Mouse (Mus musculus): ENCODE results near the gene Dirc2. TPM values are rescaled to one million over a fixed set of nuclear protein-coding genes. Genes with fewer than 3 reads are reported as not detected.

Gene Dirc2
- total and polyA plus RNA-seq, 2 experiments from 2014 or later = 35.5 to 70.8 TPM

DNA sequence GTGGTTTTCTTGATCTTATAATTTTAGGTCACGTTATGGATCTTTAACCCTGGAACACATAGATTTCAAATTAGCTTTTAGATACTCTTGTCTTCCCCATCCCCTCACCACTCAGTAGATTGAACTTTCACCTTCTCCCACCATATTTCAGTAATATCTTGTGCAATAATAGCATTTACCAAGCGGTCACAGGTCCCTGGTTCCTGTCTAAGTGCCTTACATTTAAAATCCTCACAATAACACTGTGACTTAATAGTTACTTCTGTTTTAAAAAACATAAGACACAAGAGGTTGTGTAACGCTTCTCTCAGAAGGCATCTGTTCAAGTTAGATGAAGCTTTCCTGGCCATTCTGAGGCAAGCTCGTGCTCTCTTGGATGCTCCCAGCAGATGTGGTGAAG lies 34.6 kb upstream of the Dirc2 start:
- Histone ChIP-seq H3K4me1 (ENCODE audit: insufficient read depth, low read length) (no peaks in the 10 kb centered on the region), H3K4me2 (ENCODE audit: low read depth, low read length) (no peak overlapping the region), H3K36me3 (ENCODE audit: insufficient read depth, low read length) (no peaks in the 10 kb centered on the region), H3K4me3 (ENCODE audit: low read length) (no peak overlapping the region), H3K27me3 (ENCODE audit: insufficient read depth, low read length) (no peaks in the 10 kb centered on the region), H3K9me3 (ENCODE audit: low read length) (no peaks in the 10 kb centered on the region), H3K27ac (no peak overlapping the region), H3K9ac (replicated peaks; ENCODE audit: low read length) (no peak overlapping the region)
- WGBS = 92% methylated on average over 4 of the region's 4 CpGs
- no peak for ATAC-seq
- no peak for DNase-seq (ENCODE audit: low spot score)
- TF ChIP-seq CTCF (IDR thresholded peaks at IDR 0.05; ENCODE audit: low read depth) = no peak

DNA sequence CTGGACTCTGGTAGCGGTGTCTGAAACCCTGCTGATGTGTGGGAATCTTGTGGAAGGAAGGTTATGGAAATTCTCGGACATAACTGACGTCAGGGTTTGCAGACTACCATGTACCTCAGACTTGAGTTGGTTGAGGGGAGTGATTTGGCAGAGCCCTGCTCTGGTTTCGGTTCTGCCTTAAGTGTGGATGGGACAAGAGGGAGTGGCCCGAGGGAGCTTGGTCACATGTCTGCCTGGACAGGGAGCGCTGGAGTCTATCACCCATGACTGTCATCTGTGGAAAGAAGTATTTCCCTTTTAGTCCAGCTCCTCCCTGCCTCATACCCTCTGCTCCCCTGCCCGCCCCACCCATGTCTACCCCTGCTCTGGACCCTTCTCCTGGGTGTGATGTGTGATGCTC lies 33.0 kb upstream of the Dirc2 start:
- H3K9ac ChIP-seq (replicated peaks; ENCODE audit: low read length) = no peak overlapping the region
- TF ChIP-seq CTCF (IDR thresholded peaks at IDR 0.05; ENCODE audit: low read depth) = no peak
- H3K9me3 ChIP-seq (ENCODE audit: low read length) = no peaks in the 10 kb centered on the region
- ATAC-seq = no peak
- no peaks in the 10 kb centered on the region for H3K36me3 ChIP-seq (ENCODE audit: insufficient read depth, low read length)
- WGBS = 91% methylated on average over 7 of the region's 7 CpGs
- no peak for DNase-seq (ENCODE audit: low spot score)
- no peak overlapping the region for H3K27ac ChIP-seq
- H3K4me2 ChIP-seq (ENCODE audit: low read depth, low read length) = no peak overlapping the region
- no peaks in the 10 kb centered on the region for H3K27me3 ChIP-seq (ENCODE audit: insufficient read depth, low read length)
- H3K4me1 ChIP-seq (ENCODE audit: insufficient read depth, low read length) = no peaks in the 10 kb centered on the region
- H3K4me3 ChIP-seq (ENCODE audit: low read length) = no peak overlapping the region

DNA sequence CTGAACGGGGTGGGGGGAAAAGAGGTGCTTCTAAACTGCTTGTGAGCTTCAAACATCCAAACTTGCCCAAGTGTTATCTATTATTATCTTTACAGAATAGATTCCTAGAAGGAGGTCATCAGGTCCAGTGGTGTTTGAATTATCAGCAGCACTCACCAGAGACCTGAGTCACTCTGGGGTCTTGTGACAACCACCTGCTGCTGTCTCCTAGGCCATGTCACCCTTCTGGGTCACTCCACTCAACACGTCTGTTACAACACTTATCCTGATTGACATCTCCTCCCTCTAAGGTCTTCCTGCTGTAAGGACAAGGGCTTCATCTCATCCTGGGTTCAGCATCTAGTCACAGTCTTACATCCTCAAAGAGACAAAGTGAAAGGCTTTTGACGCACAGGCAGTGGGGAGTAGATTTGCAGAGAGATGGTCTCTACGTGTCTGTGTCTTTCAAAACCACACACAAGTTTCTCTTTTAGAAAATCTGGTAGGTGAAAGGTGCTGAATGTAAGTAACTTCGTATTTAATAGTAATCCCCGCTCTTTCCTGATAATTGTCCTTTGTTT lies 22.9 kb upstream of the Dirc2 start:
- Histone ChIP-seq H3K4me3 (ENCODE audit: low read length) (no peak overlapping the region), H3K9me3 (ENCODE audit: low read length) (no peaks in the 10 kb centered on the region), H3K4me2 (ENCODE audit: low read depth, low read length) (no peak overlapping the region), H3K9ac (replicated peaks; ENCODE audit: low read length) (no peak overlapping the region), H3K27ac (no peak overlapping the region), H3K27me3 (ENCODE audit: insufficient read depth, low read length) (no peaks in the 10 kb centered on the region), H3K36me3 (ENCODE audit: insufficient read depth, low read length) (no peaks in the 10 kb centered on the region; the same call in 1 of the 2 replicates), H3K4me1 (ENCODE audit: insufficient read depth, low read length) (no peaks in the 10 kb centered on the region)
- no peak for TF ChIP-seq CTCF (IDR thresholded peaks at IDR 0.05; ENCODE audit: low read depth)
- DNase-seq (ENCODE audit: low spot score) (no peak), ATAC-seq (no peak)
- 74% methylated on average over 6 of the region's 6 CpGs for WGBS

DNA sequence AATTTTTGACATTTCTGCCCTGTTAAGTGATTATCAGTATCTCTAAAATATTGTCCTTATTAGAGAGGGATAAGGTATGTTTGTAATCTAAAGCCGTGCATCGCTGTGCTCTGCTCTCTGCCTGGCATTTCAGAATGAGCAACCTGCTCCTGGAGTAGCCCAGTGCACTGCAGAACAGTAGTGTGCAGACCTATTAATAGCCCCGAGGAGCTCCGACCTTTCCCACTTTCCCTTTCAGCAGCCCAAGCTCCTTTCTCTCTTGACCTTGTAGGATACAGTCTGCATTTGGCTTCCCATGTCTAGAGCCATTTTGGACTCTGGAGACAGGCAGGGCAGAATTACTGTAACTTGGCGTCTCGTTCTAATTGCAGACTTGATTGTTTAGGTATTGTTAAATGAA lies 19.2 kb upstream of the Dirc2 start:
- ATAC-seq = no peak
- Histone ChIP-seq H3K36me3 (ENCODE audit: insufficient read depth, low read length) (no peaks in the 10 kb centered on the region; the same call in 1 of the 2 replicates), H3K9me3 (ENCODE audit: low read length) (no peaks in the 10 kb centered on the region), H3K27ac (no peak overlapping the region), H3K4me3 (ENCODE audit: low read length) (no peak overlapping the region), H3K4me2 (ENCODE audit: low read depth, low read length) (no peak overlapping the region), H3K27me3 (ENCODE audit: insufficient read depth, low read length) (no peaks in the 10 kb centered on the region), H3K9ac (replicated peaks; ENCODE audit: low read length) (no peak overlapping the region), H3K4me1 (ENCODE audit: insufficient read depth, low read length) (no peaks in the 10 kb centered on the region)
- 91% methylated on average over 6 of the region's 6 CpGs for WGBS
- no peak for TF ChIP-seq CTCF (IDR thresholded peaks at IDR 0.05; ENCODE audit: low read depth)
- DNase-seq (ENCODE audit: low spot score) = no peak

DNA sequence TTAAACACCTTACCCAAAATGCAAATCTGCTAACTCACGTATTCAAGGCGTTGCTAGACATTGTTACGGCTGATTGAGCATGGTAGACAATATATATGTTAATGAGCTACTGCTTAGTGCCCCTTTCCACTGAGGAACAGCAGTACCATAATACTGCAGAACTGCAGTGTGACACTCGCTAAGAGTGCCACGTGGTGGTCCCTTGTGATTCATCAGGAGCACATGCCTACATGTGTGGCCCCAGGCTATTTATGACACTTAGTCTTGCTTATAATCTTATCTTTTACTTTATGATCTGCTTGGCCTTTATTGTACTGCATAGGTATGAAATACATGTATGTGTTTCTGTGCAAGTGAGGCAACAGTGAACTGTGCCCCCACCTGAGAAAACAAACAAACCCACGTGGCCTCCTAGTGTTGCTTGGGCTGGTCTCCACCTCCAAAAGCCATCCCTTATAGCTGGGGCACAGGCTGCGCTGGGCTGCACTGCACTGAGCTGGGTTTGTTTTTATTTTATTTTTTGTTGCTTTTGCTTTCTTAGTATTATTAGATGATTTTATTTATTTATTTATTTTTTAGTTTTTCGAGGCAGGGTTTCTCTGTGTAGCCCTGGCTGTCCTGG lies 18.5 kb upstream of the Dirc2 start:
- TF ChIP-seq CTCF (IDR thresholded peaks at IDR 0.05; ENCODE audit: low read depth) = no peak
- no peaks in the 10 kb centered on the region for H3K9me3 ChIP-seq (ENCODE audit: low read length)
- DNase-seq (ENCODE audit: low spot score) (no peak), ATAC-seq (no peak)
- H3K36me3 ChIP-seq (ENCODE audit: insufficient read depth, low read length) = no peaks in the 10 kb centered on the region; the same call in 1 of the 2 replicates
- no peaks in the 10 kb centered on the region for H3K4me1 ChIP-seq (ENCODE audit: insufficient read depth, low read length)
- H3K4me2 ChIP-seq (ENCODE audit: low read depth, low read length) = no peak overlapping the region
- no peak overlapping the region for H3K9ac ChIP-seq (replicated peaks; ENCODE audit: low read length)
- no peak overlapping the region for H3K27ac ChIP-seq
- no peaks in the 10 kb centered on the region for H3K27me3 ChIP-seq (ENCODE audit: insufficient read depth, low read length)
- WGBS = 49% methylated on average over 8 of the region's 8 CpGs
- H3K4me3 ChIP-seq (ENCODE audit: low read length) = no peak overlapping the region

DNA sequence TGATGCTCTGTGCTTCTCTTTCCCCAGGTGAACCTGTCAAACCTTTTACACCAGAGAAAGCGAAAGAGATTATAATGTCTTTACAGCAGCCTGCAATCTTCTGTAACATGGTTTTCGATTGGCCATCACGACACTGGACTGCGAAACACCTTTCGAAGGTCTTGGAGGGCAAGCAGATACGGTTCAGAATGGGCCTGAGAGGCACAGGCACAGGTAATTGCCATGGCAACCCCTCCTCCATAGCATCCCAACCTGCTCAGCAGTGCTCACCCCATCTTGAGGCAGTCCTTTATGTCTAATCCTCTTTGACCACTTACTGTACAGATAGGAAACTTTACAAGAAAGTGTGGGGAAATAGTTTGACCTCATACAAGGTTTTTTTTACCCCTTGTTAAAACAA lies 18.0 kb upstream of the Dirc2 start:
- DNase-seq (ENCODE audit: low spot score) = no peak
- 83% methylated on average over 6 of the region's 6 CpGs for WGBS
- TF ChIP-seq CTCF (IDR thresholded peaks at IDR 0.05; ENCODE audit: low read depth) = no peak
- no peaks in the 10 kb centered on the region; the same call in 1 of the 2 replicates for H3K36me3 ChIP-seq (ENCODE audit: insufficient read depth, low read length)
- no peaks in the 10 kb centered on the region for H3K4me1 ChIP-seq (ENCODE audit: insufficient read depth, low read length)
- no peaks in the 10 kb centered on the region for H3K9me3 ChIP-seq (ENCODE audit: low read length)
- H3K27ac ChIP-seq = no peak overlapping the region
- H3K4me2 ChIP-seq (ENCODE audit: low read depth, low read length) = no peak overlapping the region
- H3K9ac ChIP-seq (replicated peaks; ENCODE audit: low read length) = no peak overlapping the region
- no peak overlapping the region for H3K4me3 ChIP-seq (ENCODE audit: low read length)
- no peaks in the 10 kb centered on the region for H3K27me3 ChIP-seq (ENCODE audit: insufficient read depth, low read length)
- no peak for ATAC-seq

DNA sequence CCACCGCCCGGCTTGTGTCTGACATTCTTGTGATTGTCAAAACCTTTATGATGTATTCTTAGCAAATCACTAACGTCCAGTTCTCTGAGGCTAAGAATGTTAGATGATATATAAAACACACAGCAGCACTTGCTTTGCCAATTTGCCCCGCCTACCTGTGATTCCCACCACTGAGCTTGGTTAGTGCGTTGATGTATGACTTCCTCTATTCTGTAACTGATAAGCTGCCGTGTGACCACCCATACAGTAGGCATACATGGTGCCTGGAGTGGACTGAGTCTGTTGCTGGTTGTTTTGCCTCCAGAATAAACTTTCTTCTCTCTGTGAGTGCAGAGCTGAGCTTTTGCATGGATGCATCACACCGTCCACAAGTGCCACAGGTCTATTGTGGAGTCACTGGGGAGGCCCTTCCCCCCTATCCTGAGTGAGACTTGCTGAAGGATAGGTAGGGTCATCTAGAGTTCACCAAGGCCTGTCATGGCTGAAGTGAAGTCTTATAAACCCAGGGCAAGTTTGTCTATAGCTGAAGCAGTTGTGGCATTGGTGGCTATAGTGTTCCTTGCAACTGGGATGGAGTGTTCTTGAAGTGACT lies 15.1 kb upstream of the Dirc2 start:
- no peaks in the 10 kb centered on the region for H3K4me1 ChIP-seq (ENCODE audit: insufficient read depth, low read length)
- H3K27me3 ChIP-seq (ENCODE audit: insufficient read depth, low read length) = no peaks in the 10 kb centered on the region
- ATAC-seq (no peak), DNase-seq (ENCODE audit: low spot score) (no peak)
- no peak overlapping the region for H3K4me2 ChIP-seq (ENCODE audit: low read depth, low read length)
- H3K36me3 ChIP-seq (ENCODE audit: insufficient read depth, low read length) = no peaks in the 10 kb centered on the region; the same call in 1 of the 2 replicates
- TF ChIP-seq CTCF (IDR thresholded peaks at IDR 0.05; ENCODE audit: low read depth) = no peak
- no peaks in the 10 kb centered on the region for H3K9me3 ChIP-seq (ENCODE audit: low read length)
- no peak overlapping the region for H3K4me3 ChIP-seq (ENCODE audit: low read length)
- H3K27ac ChIP-seq = no peak overlapping the region
- H3K9ac ChIP-seq (replicated peaks; ENCODE audit: low read length) = no peak overlapping the region
- 83% methylated on average over 7 of the region's 7 CpGs for WGBS

All from hindbrain, postnatal 0 days (tissue).